Mouse (Mus musculus): Measurements from ENCODE around the gene Abhd17a. TPM values are rescaled to one million over a fixed set of nuclear protein-coding genes. Genes with fewer than 3 reads are reported as not detected.

Gene Abhd17a
- total and polyA plus RNA-seq, 2 experiments from 2014 or later, result 88.2 to 194 TPM

DNA sequence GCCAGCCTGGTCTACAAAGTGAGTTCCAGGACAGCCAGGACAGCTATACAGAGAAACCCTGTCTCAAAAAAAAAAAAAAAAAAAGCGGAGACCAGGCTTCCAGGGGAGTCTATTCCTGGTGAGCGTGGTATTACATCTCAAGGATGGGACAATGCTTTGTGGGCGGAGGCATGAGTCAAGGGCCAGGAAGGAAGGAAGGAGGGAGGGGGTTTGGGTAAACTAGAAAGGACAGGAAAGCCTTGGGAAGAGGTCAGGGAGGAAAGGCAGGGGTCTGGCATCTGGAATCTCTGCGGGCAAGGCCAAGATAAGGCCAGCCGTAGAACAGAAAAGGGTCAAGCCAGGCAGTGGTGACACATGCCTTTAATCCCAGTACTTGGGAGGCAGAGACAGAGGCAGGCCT is 50.6 kb downstream of the Abhd17a start:
- Histone ChIP-seq H3K9ac (replicated peaks; ENCODE audit: low read depth, low read length) (no peak overlapping the region), H3K27ac (ENCODE audit: low read depth) (no peak overlapping the region), H3K4me3 (ENCODE audit: low read depth, low read length) (no peak overlapping the region), H3K36me3 (replicated peaks; ENCODE audit: control insufficient read depth, insufficient read depth, low read length) (peaks cover 36% of the 10 kb centered on the region), H3K4me2 (ENCODE audit: low read depth, low read length) (no peak overlapping the region; the same call in 1 of the 2 replicates), H3K27me3 (ENCODE audit: control insufficient read depth, insufficient read depth, low read length) (peaks cover 17% of the 10 kb centered on the region), H3K4me1 (ENCODE audit: control insufficient read depth, insufficient read depth) (no peaks in the 10 kb centered on the region), H3K9me3 (replicated peaks; ENCODE audit: control insufficient read depth, low read length) (no peaks in the 10 kb centered on the region)
- ATAC-seq (ENCODE audit: insufficient read depth, low read depth) (peak; percentile 16; the same call in 1 of the 2 replicates), DNase-seq (ENCODE audit: low spot score) (peak; percentile 38)
- 27% methylated on average over 5 of the region's 5 CpGs for WGBS
- no peak for TF ChIP-seq EP300 (IDR thresholded peaks at IDR 0.05; ENCODE audit: low read depth)
- no peak for TF ChIP-seq CTCF (IDR thresholded peaks at IDR 0.05; ENCODE audit: low read depth)

DNA sequence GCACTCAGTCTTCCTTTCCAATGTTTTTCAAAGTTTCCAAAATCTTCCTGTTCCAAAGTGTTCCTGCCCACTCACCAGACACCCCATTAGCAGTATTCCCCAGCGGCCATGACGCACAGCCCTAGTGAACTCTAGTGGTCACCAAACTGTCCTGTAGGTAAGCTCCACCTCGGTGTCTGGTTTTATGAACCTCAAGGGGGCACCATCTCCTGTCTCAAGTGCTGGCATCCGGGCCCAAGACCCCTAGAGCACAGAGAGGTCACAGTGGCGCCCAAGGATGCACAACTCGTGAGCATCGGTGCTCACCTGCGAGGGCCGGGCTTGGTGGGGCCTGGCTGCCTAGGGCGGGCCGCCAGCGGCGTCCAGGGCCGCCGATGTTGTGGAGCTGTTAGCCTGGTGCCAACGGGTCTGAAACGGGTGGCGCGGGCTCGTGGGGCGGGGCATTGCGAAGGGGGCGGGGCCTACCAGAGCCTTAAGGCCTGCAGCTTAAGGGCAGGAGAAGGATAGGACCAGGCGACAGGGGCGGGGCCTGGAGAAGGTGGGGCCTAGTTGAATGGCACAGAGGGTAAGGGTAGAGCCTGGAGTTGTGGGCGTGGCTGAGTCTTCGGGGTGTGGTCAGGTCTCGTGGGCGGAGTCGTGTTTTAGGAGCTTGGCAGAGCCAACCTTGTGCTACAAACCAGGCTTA is 51.3 kb downstream of the Abhd17a start, which contains the start of gene Atp8b3:
Gene Atp8b3 (minus strand): TSS at position 415 of the 685 bp plus-strand sequence.
- H3K4me3 ChIP-seq (ENCODE audit: low read depth, low read length), result no peak within 1 kb of the TSS
- TF ChIP-seq EP300 (IDR thresholded peaks at IDR 0.05; ENCODE audit: low read depth) (no peak), CTCF (IDR thresholded peaks at IDR 0.05; ENCODE audit: low read depth) (no peak)
- ATAC-seq (ENCODE audit: insufficient read depth, low read depth) (peak; percentile 77), DNase-seq (ENCODE audit: low spot score) (peak; percentile 41)
- no peaks in the 10 kb centered on the region for H3K4me1 ChIP-seq (ENCODE audit: control insufficient read depth, insufficient read depth)
- 3% methylated on average over 30 of the region's 30 CpGs for WGBS
- no peak within 1 kb of the TSS for H3K9ac ChIP-seq (replicated peaks; ENCODE audit: low read depth, low read length)
- peaks cover 17% of the 10 kb centered on the region for H3K27me3 ChIP-seq (ENCODE audit: control insufficient read depth, insufficient read depth, low read length)
- no peak within 1 kb of the TSS for H3K27ac ChIP-seq (ENCODE audit: low read depth)
- no peaks in the 10 kb centered on the region for H3K9me3 ChIP-seq (replicated peaks; ENCODE audit: control insufficient read depth, low read length)
- peaks cover 29% of the 10 kb centered on the region for H3K36me3 ChIP-seq (replicated peaks; ENCODE audit: control insufficient read depth, insufficient read depth, low read length)
- H3K4me2 ChIP-seq (ENCODE audit: low read depth, low read length), result peak within 1 kb of the TSS; percentile 41

DNA sequence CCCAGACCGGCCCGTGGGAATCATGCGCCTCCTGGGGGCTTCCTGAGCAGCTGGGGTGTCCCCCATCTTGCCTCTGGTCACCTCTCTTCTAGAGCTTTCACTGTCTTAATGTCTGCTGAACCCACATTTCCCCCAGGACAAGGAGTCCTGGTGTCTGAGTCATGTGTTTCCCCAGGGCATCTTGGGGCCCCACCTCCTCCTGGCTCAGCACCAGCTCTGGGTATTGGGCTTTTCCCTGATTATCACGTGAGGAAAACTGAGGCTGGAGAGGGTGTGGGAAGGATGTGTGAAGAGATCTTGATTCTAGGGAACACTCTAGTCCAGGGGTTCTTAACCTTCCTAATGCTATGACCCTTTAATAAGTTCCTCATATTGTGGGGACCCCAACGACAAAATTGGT is 52.0 kb downstream of the Abhd17a start:
- 44% methylated on average over 5 of the region's 5 CpGs for WGBS
- no peak for TF ChIP-seq EP300 (IDR thresholded peaks at IDR 0.05; ENCODE audit: low read depth)
- TF ChIP-seq CTCF (IDR thresholded peaks at IDR 0.05; ENCODE audit: low read depth), result no peak
- no peak for ATAC-seq (ENCODE audit: insufficient read depth, low read depth)
- Histone ChIP-seq H3K9ac (replicated peaks; ENCODE audit: low read depth, low read length) (no peak overlapping the region), H3K4me2 (ENCODE audit: low read depth, low read length) (no peak overlapping the region), H3K27me3 (ENCODE audit: control insufficient read depth, insufficient read depth, low read length) (peaks cover 17% of the 10 kb centered on the region), H3K27ac (ENCODE audit: low read depth) (no peak overlapping the region), H3K4me1 (ENCODE audit: control insufficient read depth, insufficient read depth) (no peaks in the 10 kb centered on the region), H3K4me3 (ENCODE audit: low read depth, low read length) (no peak overlapping the region), H3K9me3 (replicated peaks; ENCODE audit: control insufficient read depth, low read length) (no peaks in the 10 kb centered on the region), H3K36me3 (replicated peaks; ENCODE audit: control insufficient read depth, insufficient read depth, low read length) (peaks cover 23% of the 10 kb centered on the region)
- DNase-seq (ENCODE audit: low spot score), result no peak

GRCm38 (mm10) chr10:80535711-80536110 is 54.4 kb downstream of the Abhd17a start:
- H3K4me1 ChIP-seq (ENCODE audit: control insufficient read depth, insufficient read depth), result no peaks in the 10 kb centered on the region
- no peak overlapping the region for H3K4me2 ChIP-seq (ENCODE audit: low read depth, low read length)
- peaks cover 17% of the 10 kb centered on the region for H3K27me3 ChIP-seq (ENCODE audit: control insufficient read depth, insufficient read depth, low read length)
- ATAC-seq (ENCODE audit: insufficient read depth, low read depth) (no peak), DNase-seq (ENCODE audit: low spot score) (no peak)
- no peaks in the 10 kb centered on the region for H3K36me3 ChIP-seq (replicated peaks; ENCODE audit: control insufficient read depth, insufficient read depth, low read length)
- WGBS, result 22% methylated on average over 13 of the region's 13 CpGs
- no peaks in the 10 kb centered on the region for H3K9me3 ChIP-seq (replicated peaks; ENCODE audit: control insufficient read depth, low read length)
- H3K9ac ChIP-seq (replicated peaks; ENCODE audit: low read depth, low read length), result no peak overlapping the region
- TF ChIP-seq CTCF (IDR thresholded peaks at IDR 0.05; ENCODE audit: low read depth), result no peak
- TF ChIP-seq EP300 (IDR thresholded peaks at IDR 0.05; ENCODE audit: low read depth), result no peak
- H3K27ac ChIP-seq (ENCODE audit: low read depth), result no peak overlapping the region
- H3K4me3 ChIP-seq (ENCODE audit: low read depth, low read length), result no peak overlapping the region

DNA sequence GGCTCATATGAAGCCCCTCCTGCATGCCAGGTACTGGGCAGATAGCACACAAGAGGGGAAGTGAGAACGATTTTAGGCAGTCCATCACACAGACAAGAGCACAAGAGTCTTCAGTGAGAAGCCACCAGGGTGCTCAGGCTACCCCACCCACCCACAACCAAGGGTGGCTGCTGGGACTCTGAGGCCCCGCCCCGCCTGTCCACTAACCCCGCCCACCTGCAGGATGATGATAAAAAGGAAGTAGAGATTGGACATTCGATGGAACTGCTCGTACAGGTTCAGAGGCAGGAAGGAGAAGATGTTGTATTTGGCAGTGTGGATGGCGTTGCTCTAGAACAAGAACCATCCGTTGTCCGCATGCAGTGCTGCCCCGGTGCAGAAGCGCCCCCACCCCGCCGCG is 55.1 kb downstream of the Abhd17a start:
- TF ChIP-seq CTCF (IDR thresholded peaks at IDR 0.05; ENCODE audit: low read depth) (no peak), EP300 (IDR thresholded peaks at IDR 0.05; ENCODE audit: low read depth) (no peak)
- peaks cover 17% of the 10 kb centered on the region for H3K27me3 ChIP-seq (ENCODE audit: control insufficient read depth, insufficient read depth, low read length)
- H3K36me3 ChIP-seq (replicated peaks; ENCODE audit: control insufficient read depth, insufficient read depth, low read length), result no peaks in the 10 kb centered on the region
- H3K4me3 ChIP-seq (ENCODE audit: low read depth, low read length), result no peak overlapping the region
- no peaks in the 10 kb centered on the region for H3K4me1 ChIP-seq (ENCODE audit: control insufficient read depth, insufficient read depth)
- ATAC-seq (ENCODE audit: insufficient read depth, low read depth) (no peak), DNase-seq (ENCODE audit: low spot score) (no peak)
- no peak overlapping the region for H3K9ac ChIP-seq (replicated peaks; ENCODE audit: low read depth, low read length)
- H3K4me2 ChIP-seq (ENCODE audit: low read depth, low read length), result no peak overlapping the region
- 8% methylated on average over 14 of the region's 14 CpGs for WGBS
- H3K27ac ChIP-seq (ENCODE audit: low read depth), result no peak overlapping the region
- H3K9me3 ChIP-seq (replicated peaks; ENCODE audit: control insufficient read depth, low read length), result no peaks in the 10 kb centered on the region

GRCm38 (mm10) chr10:80533704-80534103 is 56.4 kb downstream of the Abhd17a start:
- Histone ChIP-seq H3K9me3 (replicated peaks; ENCODE audit: control insufficient read depth, low read length) (no peaks in the 10 kb centered on the region), H3K9ac (replicated peaks; ENCODE audit: low read depth, low read length) (no peak overlapping the region), H3K27ac (ENCODE audit: low read depth) (no peak overlapping the region), H3K36me3 (replicated peaks; ENCODE audit: control insufficient read depth, insufficient read depth, low read length) (no peaks in the 10 kb centered on the region), H3K4me1 (ENCODE audit: control insufficient read depth, insufficient read depth) (no peaks in the 10 kb centered on the region), H3K4me3 (ENCODE audit: low read depth, low read length) (no peak overlapping the region), H3K27me3 (ENCODE audit: control insufficient read depth, insufficient read depth, low read length) (peaks cover 17% of the 10 kb centered on the region), H3K4me2 (ENCODE audit: low read depth, low read length) (no peak overlapping the region)
- TF ChIP-seq CTCF (IDR thresholded peaks at IDR 0.05; ENCODE audit: low read depth), result no peak
- TF ChIP-seq EP300 (IDR thresholded peaks at IDR 0.05; ENCODE audit: low read depth), result no peak
- 13% methylated on average over 7 of the region's 7 CpGs for WGBS
- no peak; the same call in 1 of the 2 replicates for ATAC-seq (ENCODE audit: insufficient read depth, low read depth)
- no peak for DNase-seq (ENCODE audit: low spot score)

Small RNA genes lying within 50 kb of the gene (microRNA-seq; reads per million reads assigned to microRNA genes)
- gene Mir6912, result not detected

Other genes starting within 250 kb of the Abhd17a start
- 18.5 and 34.6 TPM in 2 replicates for gene Adamtsl5, start 241.9 kb downstream of the Abhd17a start, total RNA-seq (2014; rRNA removed; ENCODE audit: low replicate concordance)
- gene Adamtsl5, start 241.9 kb downstream of the Abhd17a start, polyA plus RNA-seq (2015; fragmentation: Nextera tagmentation; extraction: Ambion mirVana), result 12.6 and 14.6 TPM in 2 replicates
- 1.7 TPM in 1 of 2 replicates, not detected in the other for gene Plk5, start 233.9 kb downstream of the Abhd17a start, total RNA-seq (2014; rRNA removed; ENCODE audit: low replicate concordance)
- gene Plk5, start 233.9 kb downstream of the Abhd17a start, polyA plus RNA-seq (2015; fragmentation: Nextera tagmentation; extraction: Ambion mirVana), result 0.05 TPM in 2 replicates
- gene Mex3d, start 202.7 kb downstream of the Abhd17a start, total RNA-seq (2014; rRNA removed; ENCODE audit: low replicate concordance), result 20.0 and 26.4 TPM in 2 replicates
- gene Mex3d, start 202.7 kb downstream of the Abhd17a start, polyA plus RNA-seq (2015; fragmentation: Nextera tagmentation; extraction: Ambion mirVana), result 2.2 and 2.9 TPM in 2 replicates
- 35.1 and 35.3 TPM in 2 replicates for gene Mbd3, start 190.8 kb downstream of the Abhd17a start, total RNA-seq (2014; rRNA removed; ENCODE audit: low replicate concordance)
- 75.6 and 78.0 TPM in 2 replicates for gene Mbd3, start 190.8 kb downstream of the Abhd17a start, polyA plus RNA-seq (2015; fragmentation: Nextera tagmentation; extraction: Ambion mirVana)
- gene Uqcr11, start 183.5 kb downstream of the Abhd17a start, total RNA-seq (2014; rRNA removed; ENCODE audit: low replicate concordance), result 1,589 and 2,020 TPM in 2 replicates
- 3,128 and 3,343 TPM in 2 replicates for gene Uqcr11, start 183.5 kb downstream of the Abhd17a start, polyA plus RNA-seq (2015; fragmentation: Nextera tagmentation; extraction: Ambion mirVana)
- gene Tcf3, start 156.7 kb downstream of the Abhd17a start, total RNA-seq (2014; rRNA removed; ENCODE audit: low replicate concordance), result 77.8 and 91.4 TPM in 2 replicates
- gene Tcf3, start 156.7 kb downstream of the Abhd17a start, polyA plus RNA-seq (2015; fragmentation: Nextera tagmentation; extraction: Ambion mirVana), result 20.1 and 20.6 TPM in 2 replicates
- gene Onecut3, start 95.5 kb downstream of the Abhd17a start, total RNA-seq (2014; rRNA removed; ENCODE audit: low replicate concordance), result not detected in 2 replicates
- gene Onecut3, start 95.5 kb downstream of the Abhd17a start, polyA plus RNA-seq (2015; fragmentation: Nextera tagmentation; extraction: Ambion mirVana), result not detected in 2 replicates
- gene Atp8b3, start 51.2 kb downstream of the Abhd17a start, total RNA-seq (2014; rRNA removed; ENCODE audit: low replicate concordance), result not detected in 2 replicates
- gene Atp8b3, start 51.2 kb downstream of the Abhd17a start, polyA plus RNA-seq (2015; fragmentation: Nextera tagmentation; extraction: Ambion mirVana), result not detected in 2 replicates
- gene Rexo1, start 28.8 kb downstream of the Abhd17a start, total RNA-seq (2014; rRNA removed; ENCODE audit: low replicate concordance), result 13.1 and 17.6 TPM in 2 replicates
- gene Rexo1, start 28.8 kb downstream of the Abhd17a start, polyA plus RNA-seq (2015; fragmentation: Nextera tagmentation; extraction: Ambion mirVana), result 7.6 TPM in 2 replicates
- 9.3 TPM in 2 replicates for gene Klf16, start 13.0 kb downstream of the Abhd17a start, total RNA-seq (2014; rRNA removed; ENCODE audit: low replicate concordance)
- 3.1 and 3.5 TPM in 2 replicates for gene Klf16, start 13.0 kb downstream of the Abhd17a start, polyA plus RNA-seq (2015; fragmentation: Nextera tagmentation; extraction: Ambion mirVana)
- 25.8 and 44.5 TPM in 2 replicates for gene Scamp4, start 12.5 kb upstream of the Abhd17a start, total RNA-seq (2014; rRNA removed; ENCODE audit: low replicate concordance)
- gene Scamp4, start 12.5 kb upstream of the Abhd17a start, polyA plus RNA-seq (2015; fragmentation: Nextera tagmentation; extraction: Ambion mirVana), result 39.2 and 39.8 TPM in 2 replicates
- gene Adat3, start 12.5 kb upstream of the Abhd17a start, total RNA-seq (2014; rRNA removed; ENCODE audit: low replicate concordance), result 1.6 and 4.5 TPM in 2 replicates
- 1.8 and 2.7 TPM in 2 replicates for gene Adat3, start 12.5 kb upstream of the Abhd17a start, polyA plus RNA-seq (2015; fragmentation: Nextera tagmentation; extraction: Ambion mirVana)
- gene Gm49322, start 15.7 kb upstream of the Abhd17a start, total RNA-seq (2014; rRNA removed; ENCODE audit: low replicate concordance), result 0.23 and 1.3 TPM in 2 replicates
- 0.33 and 0.38 TPM in 2 replicates for gene Gm49322, start 15.7 kb upstream of the Abhd17a start, polyA plus RNA-seq (2015; fragmentation: Nextera tagmentation; extraction: Ambion mirVana)
- gene Csnk1g2, start 32.5 kb upstream of the Abhd17a start, total RNA-seq (2014; rRNA removed; ENCODE audit: low replicate concordance), result 141 and 149 TPM in 2 replicates
- gene Csnk1g2, start 32.5 kb upstream of the Abhd17a start, polyA plus RNA-seq (2015; fragmentation: Nextera tagmentation; extraction: Ambion mirVana), result 69.1 and 75.6 TPM in 2 replicates
- gene Btbd2, start 66.7 kb upstream of the Abhd17a start, total RNA-seq (2014; rRNA removed; ENCODE audit: low replicate concordance), result 92.2 and 108 TPM in 2 replicates
- gene Btbd2, start 66.7 kb upstream of the Abhd17a start, polyA plus RNA-seq (2015; fragmentation: Nextera tagmentation; extraction: Ambion mirVana), result 36.7 and 40.6 TPM in 2 replicates
- 150 and 174 TPM in 2 replicates for gene Mknk2, start 87.8 kb upstream of the Abhd17a start, total RNA-seq (2014; rRNA removed; ENCODE audit: low replicate concordance)
- gene Mknk2, start 87.8 kb upstream of the Abhd17a start, polyA plus RNA-seq (2015; fragmentation: Nextera tagmentation; extraction: Ambion mirVana), result 76.9 and 78.3 TPM in 2 replicates
- gene Mob3a, start 111.6 kb upstream of the Abhd17a start, total RNA-seq (2014; rRNA removed; ENCODE audit: low replicate concordance), result 15.0 and 15.6 TPM in 2 replicates
- 10.8 and 11.5 TPM in 2 replicates for gene Mob3a, start 111.6 kb upstream of the Abhd17a start, polyA plus RNA-seq (2015; fragmentation: Nextera tagmentation; extraction: Ambion mirVana)
- 6.6 and 6.9 TPM in 2 replicates for gene Izumo4, start 111.8 kb upstream of the Abhd17a start, total RNA-seq (2014; rRNA removed; ENCODE audit: low replicate concordance)
- gene Izumo4, start 111.8 kb upstream of the Abhd17a start, polyA plus RNA-seq (2015; fragmentation: Nextera tagmentation; extraction: Ambion mirVana), result 3.6 and 7.3 TPM in 2 replicates
- 72.7 and 77.9 TPM in 2 replicates for gene Ap3d1, start 151.9 kb upstream of the Abhd17a start, total RNA-seq (2014; rRNA removed; ENCODE audit: low replicate concordance)
- 31.6 and 34.3 TPM in 2 replicates for gene Ap3d1, start 151.9 kb upstream of the Abhd17a start, polyA plus RNA-seq (2015; fragmentation: Nextera tagmentation; extraction: Ambion mirVana)
- gene Dot1l, start 164.9 kb upstream of the Abhd17a start, total RNA-seq (2014; rRNA removed; ENCODE audit: low replicate concordance), result 19.4 and 32.8 TPM in 2 replicates
- gene Dot1l, start 164.9 kb upstream of the Abhd17a start, polyA plus RNA-seq (2015; fragmentation: Nextera tagmentation; extraction: Ambion mirVana), result 13.1 and 14.0 TPM in 2 replicates
- gene Sf3a2, start 207.9 kb upstream of the Abhd17a start, total RNA-seq (2014; rRNA removed; ENCODE audit: low replicate concordance), result 8.8 and 12.7 TPM in 2 replicates
- gene Sf3a2, start 207.9 kb upstream of the Abhd17a start, polyA plus RNA-seq (2015; fragmentation: Nextera tagmentation; extraction: Ambion mirVana), result 25.2 and 26.0 TPM in 2 replicates
- 29.3 and 50.6 TPM in 2 replicates for gene Plekhj1, start 208.3 kb upstream of the Abhd17a start, total RNA-seq (2014; rRNA removed; ENCODE audit: low replicate concordance)
- gene Plekhj1, start 208.3 kb upstream of the Abhd17a start, polyA plus RNA-seq (2015; fragmentation: Nextera tagmentation; extraction: Ambion mirVana), result 41.8 and 44.4 TPM in 2 replicates
- 4.0 TPM in 1 of 2 replicates, not detected in the other for gene Amh, start 214.9 kb upstream of the Abhd17a start, total RNA-seq (2014; rRNA removed; ENCODE audit: low replicate concordance)
- 0.18 and 0.22 TPM in 2 replicates for gene Amh, start 214.9 kb upstream of the Abhd17a start, polyA plus RNA-seq (2015; fragmentation: Nextera tagmentation; extraction: Ambion mirVana)
- 2.2 TPM in 1 of 2 replicates, not detected in the other for gene Jsrp1, start 223.2 kb upstream of the Abhd17a start, total RNA-seq (2014; rRNA removed; ENCODE audit: low replicate concordance)
- gene Jsrp1, start 223.2 kb upstream of the Abhd17a start, polyA plus RNA-seq (2015; fragmentation: Nextera tagmentation; extraction: Ambion mirVana), result 2.3 and 2.7 TPM in 2 replicates
- 2,373 and 2,460 TPM in 2 replicates for gene Oaz1, start 236.3 kb upstream of the Abhd17a start, total RNA-seq (2014; rRNA removed; ENCODE audit: low replicate concordance)
- gene Oaz1, start 236.3 kb upstream of the Abhd17a start, polyA plus RNA-seq (2015; fragmentation: Nextera tagmentation; extraction: Ambion mirVana), result 1,975 and 1,990 TPM in 2 replicates